Mouse (Mus musculus) right cerebral cortex, postnatal 25 days (tissue): Measurements from ENCODE around the gene Fam129b.
A peak's percentile ranks its signal among the peaks of the same experiment; 100 is the strongest.

Experiments used
- DNase-seq: peaks from one replicate; pipeline ENCODE4 v3.0.0; 2022

Fam129b gene

GRCm38 (mm10) chr2:32926330-32927075 lies 50.6 kb downstream of the Fam129b start:
- no peak for DNase-seq

GRCm38 (mm10) chr2:32927624-32928234 lies 51.8 kb downstream of the Fam129b start:
- no peak for DNase-seq

GRCm38 (mm10) chr2:32928235-32928946 lies 52.5 kb downstream of the Fam129b start:
- peak; percentile 80 for DNase-seq

GRCm38 (mm10) chr2:32928947-32929829 lies 53.3 kb downstream of the Fam129b start:
- DNase-seq = no peak

- no peak for DNase-seq
Observed at GRCm38 (mm10) chr2:32931730-32932129, 55.8 kb downstream of the Fam129b start.

- DNase-seq = no peak
Observed at GRCm38 (mm10) chr2:32938741-32939140, 62.8 kb downstream of the Fam129b start.

- DNase-seq = no peak
Observed at GRCm38 (mm10) chr2:32939418-32939817, 63.5 kb downstream of the Fam129b start.

- no peak for DNase-seq
Observed at GRCm38 (mm10) chr2:32940483-32940882, 64.6 kb downstream of the Fam129b start.

GRCm38 (mm10) chr2:32947454-32947853 lies 71.5 kb downstream of the Fam129b start:
- no peak for DNase-seq

GRCm38 (mm10) chr2:32954581-32954980 lies 78.7 kb downstream of the Fam129b start:
- no peak for DNase-seq

GRCm38 (mm10) chr2:32957344-32957743 lies 81.4 kb downstream of the Fam129b start:
- DNase-seq = no peak

GRCm38 (mm10) chr2:32960273-32960672 lies 84.4 kb downstream of the Fam129b start:
- DNase-seq = no peak

- peak; percentile 95 for DNase-seq
Observed at GRCm38 (mm10) chr2:32961192-32961995, 85.5 kb downstream of the Fam129b start, which contains the start of the genes Rpl12 and Lrsam1. Gene Rpl12 (plus strand): TSS chr2:32961559. Gene Lrsam1 (minus strand): TSS chr2:32961614.

GRCm38 (mm10) chr2:32962062-32962874 lies 86.4 kb downstream of the Fam129b start:
- no peak for DNase-seq

GRCm38 (mm10) chr2:32962875-32963220 lies 86.9 kb downstream of the Fam129b start:
- DNase-seq = no peak

GRCm38 (mm10) chr2:32963544-32963943 lies 87.6 kb downstream of the Fam129b start:
- DNase-seq = no peak

- no peak for DNase-seq
Observed at GRCm38 (mm10) chr2:32963981-32964380, 88.1 kb downstream of the Fam129b start.

GRCm38 (mm10) chr2:32964659-32965457 lies 88.9 kb downstream of the Fam129b start:
- no peak for DNase-seq

- no peak for DNase-seq
Observed at GRCm38 (mm10) chr2:32965511-32966183, 89.7 kb downstream of the Fam129b start.
